Mouse (Mus musculus) embryonic facial prominence, embryonic 13.5 days (tissue): ENCODE measurements at regions not wholly inside any gene's neighbourhood (a gene's known extent, or its start where the extent isn't known, plus 50 kb on each side); places are given as distances from the start of the nearest gene placed in this dataset. TPM values are rescaled to one million over a fixed set of nuclear protein-coding genes. Genes with fewer than 3 reads are reported as not detected.

Source experiments
- microRNA-seq: library from miRNA; unstranded; fragments of <30 nt; microRNA quantifications from one replicate; pipeline ENCODE4, GENCODE M21; 2016

Small RNA genes in the stretch of these regions (microRNA-seq; reads per million reads assigned to microRNA genes)
- gene Gm26042, result not detected
